Mouse (Mus musculus) urinary bladder, adult 2 months (tissue): Measurements from ENCODE around the gene St6galnac3. TPM values are rescaled to one million over a fixed set of nuclear protein-coding genes. Genes with fewer than 3 reads are reported as not detected.

ENCODE experiments used
- DNase-seq: peaks from one replicate; pipeline ENCODE4 v3.0.0; 2022; ENCODE audit warnings: low spot score
- polyA plus RNA-seq: library from polyadenylated mRNA; depleted of rRNA; stranded (reverse); fragments of >200 nt; gene quantifications from 2 replicates; pipeline ENCODE4 v1.2.3, GENCODE M21; 2012

Gene St6galnac3
- polyA plus RNA-seq, 1 experiment: 2.9 TPM

DNA sequence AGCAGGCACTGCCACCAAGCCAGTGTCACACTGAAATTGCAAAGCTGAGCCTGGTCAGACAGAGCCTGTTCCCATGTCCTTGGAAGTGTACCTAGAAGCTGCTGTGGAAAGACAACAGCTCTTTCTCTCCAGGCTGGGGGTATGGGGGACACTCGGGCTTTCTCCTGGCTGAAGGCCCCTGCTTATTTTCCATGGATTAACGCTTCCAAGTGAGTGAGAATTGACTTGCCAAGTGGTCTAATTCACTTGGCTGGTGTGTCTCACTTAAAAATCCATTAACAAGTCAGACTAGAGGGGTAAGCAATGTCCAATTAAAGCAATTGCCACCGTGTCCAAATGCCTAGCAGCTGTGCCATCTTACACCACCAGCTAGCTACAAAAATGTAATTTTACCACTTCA is 140.1 kb downstream of the St6galnac3 start:
- no peak for DNase-seq

GRCm38 (mm10) chr3:153582065-153582464 is 142.9 kb downstream of the St6galnac3 start:
- DNase-seq: no peak

GRCm38 (mm10) chr3:153580625-153581024 is 144.3 kb downstream of the St6galnac3 start:
- DNase-seq: no peak

GRCm38 (mm10) chr3:153580136-153580535 is 144.8 kb downstream of the St6galnac3 start:
- no peak for DNase-seq

DNA sequence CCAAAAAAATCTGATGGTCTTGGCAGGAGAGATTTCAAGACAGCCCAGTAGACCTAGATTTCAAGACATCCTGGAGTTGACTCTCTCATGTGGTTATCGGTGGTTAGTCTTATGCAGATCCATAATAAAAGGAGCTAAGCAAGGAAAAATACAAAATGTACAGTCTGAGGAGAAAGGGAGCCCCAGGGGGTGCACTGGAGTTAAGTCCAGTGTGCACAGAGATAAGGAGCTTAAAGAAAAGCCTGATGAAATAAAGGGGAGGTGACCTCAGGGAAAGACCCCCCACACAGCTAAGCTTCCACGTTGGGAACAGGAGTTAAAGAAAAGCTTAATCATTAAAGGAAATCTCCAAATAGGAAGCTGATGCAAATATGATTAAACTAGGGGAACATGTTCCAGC is 147.7 kb downstream of the St6galnac3 start:
- no peak for DNase-seq

DNA sequence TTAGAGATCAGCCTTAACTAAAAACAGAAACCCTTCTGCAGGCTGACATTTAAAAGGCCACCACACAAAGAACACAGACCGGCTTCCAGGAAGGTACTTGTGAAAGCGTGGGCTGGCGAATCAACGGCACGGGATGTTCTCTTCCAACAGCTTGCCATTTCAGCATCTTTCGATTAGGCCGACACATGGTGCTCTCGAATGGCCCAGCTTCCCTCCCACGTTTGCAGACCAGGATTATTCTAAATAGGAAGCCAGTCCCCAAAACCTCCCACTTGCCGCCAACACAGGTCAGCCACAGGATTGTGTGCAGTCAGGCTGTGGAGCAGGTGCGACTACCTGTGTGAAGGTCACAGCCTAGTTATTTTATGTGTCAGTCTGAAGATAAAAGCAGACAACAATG is 153.8 kb downstream of the St6galnac3 start:
- DNase-seq: no peak

GRCm38 (mm10) chr3:153568815-153569214 is 156.2 kb downstream of the St6galnac3 start:
- no peak for DNase-seq

DNA sequence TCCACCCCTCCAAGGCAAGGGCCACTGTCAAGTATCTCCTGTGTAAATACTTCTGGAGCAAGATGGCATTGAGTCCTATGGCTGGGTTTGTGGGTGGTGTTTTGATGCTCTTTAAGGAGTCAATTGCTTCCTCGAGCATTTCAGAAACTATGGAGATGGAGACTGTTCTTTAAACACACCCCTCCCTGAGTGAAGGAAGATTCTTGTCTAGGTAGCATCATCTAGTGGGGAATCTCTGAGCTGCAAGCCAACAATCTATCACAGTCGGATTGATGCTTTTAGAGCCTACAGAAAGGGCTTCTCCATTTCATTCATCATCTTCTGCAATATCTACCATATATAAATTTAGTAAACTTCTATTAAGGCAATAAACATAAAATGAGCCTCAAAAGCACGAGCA is 157.1 kb downstream of the St6galnac3 start:
- no peak for DNase-seq

DNA sequence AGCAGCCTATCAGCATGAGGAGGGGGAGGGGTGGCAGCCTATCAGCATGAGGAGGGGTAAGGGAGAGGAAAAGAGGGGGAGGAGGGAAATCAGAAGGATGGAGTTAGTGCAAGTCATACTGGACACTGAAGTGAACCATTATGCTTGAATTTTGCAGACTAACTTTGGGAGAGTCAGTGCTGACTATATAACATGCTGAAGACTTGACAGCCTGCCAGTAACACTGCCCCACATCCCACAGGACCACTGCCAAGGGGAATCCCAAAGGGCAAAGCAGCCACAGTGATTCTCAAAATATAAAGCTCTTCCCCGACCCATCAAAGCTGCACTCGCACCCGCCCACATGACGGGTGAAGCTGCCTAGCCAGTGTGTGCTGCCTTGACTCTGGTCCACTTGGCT is 157.5 kb downstream of the St6galnac3 start:
- no peak for DNase-seq

DNA sequence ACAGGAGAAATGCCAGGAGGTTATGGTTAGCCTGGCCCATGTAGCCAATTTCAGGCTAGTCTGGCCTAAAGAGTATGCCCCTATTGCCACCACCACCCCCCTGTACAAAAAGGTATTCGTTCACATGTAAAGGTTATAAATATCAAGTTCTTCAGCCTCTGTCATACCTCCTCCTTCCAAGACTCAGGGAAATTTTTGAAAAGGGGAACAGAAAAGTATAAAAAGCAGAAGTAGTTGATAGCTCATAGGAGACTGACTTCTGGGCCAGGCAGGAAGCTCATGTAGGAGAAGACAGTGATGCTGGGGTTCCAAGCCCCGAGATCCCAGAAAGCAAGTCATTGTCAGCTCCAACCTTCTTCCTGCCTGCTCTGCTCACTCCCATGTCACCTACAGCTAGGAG is 158.9 kb downstream of the St6galnac3 start:
- no peak for DNase-seq

GRCm38 (mm10) chr3:153560897-153561296 is 164.1 kb downstream of the St6galnac3 start:
- DNase-seq: no peak

DNA sequence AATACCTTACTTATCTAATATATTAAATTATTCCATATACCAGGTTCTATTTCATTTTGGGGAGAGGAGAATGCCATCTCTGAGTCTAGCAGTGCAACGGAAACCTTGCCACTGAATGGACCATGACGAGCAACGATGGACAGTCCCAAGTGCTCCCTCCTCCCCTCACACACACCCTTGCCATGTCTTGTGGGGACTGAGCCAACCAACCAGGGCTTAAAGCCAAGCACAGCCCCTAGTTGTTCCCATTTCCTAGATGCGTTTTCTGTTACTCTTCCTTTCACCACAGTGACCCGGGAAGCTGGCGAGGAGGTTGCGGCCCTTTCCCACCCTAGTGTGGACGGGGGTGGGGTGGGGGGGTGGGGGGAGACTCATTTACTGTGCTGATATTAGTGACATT is 165.4 kb downstream of the St6galnac3 start:
- DNase-seq: no peak

DNA sequence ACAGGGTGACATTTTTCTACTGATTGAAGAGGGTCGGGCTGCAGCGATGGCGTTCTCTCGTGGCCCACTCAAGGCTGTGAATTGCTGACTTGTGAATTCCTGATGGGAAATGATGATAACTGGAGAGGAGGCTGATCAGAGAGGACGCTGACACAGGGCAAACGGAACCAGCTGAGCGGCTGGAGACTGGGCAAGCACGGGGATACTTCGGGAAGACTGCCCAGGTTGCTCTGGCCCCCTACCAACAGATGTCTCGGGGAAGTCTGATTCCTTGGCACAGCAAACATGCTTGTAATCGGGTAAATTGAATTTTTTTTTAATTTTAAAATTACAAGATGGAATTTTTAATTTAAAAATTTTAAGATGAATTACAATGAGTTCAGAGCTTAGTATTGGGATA is 168.4 kb downstream of the St6galnac3 start:
- no peak for DNase-seq

DNA sequence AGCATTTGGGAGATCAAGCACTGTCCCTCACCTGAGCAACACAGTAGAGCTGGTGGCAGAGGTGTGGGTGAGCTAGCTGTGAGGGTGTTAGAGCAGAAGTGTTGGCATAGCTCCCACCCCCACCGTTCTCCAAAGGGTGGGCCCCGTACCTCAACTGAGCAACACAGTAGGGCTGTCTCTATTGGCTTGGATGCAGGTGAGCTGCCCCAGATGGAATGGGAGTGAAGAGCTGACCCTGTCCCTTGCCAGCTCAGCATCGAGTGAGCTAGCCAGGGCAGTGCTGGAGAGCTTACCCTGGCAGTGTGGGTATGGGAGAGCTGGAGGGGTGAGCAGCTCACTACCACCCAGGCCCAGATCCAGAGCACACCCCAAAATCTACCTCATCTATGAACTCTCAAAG is 171.3 kb downstream of the St6galnac3 start:
- no peak for DNase-seq

GRCm38 (mm10) chr3:153553226-153553625 is 171.7 kb downstream of the St6galnac3 start:
- no peak for DNase-seq

DNA sequence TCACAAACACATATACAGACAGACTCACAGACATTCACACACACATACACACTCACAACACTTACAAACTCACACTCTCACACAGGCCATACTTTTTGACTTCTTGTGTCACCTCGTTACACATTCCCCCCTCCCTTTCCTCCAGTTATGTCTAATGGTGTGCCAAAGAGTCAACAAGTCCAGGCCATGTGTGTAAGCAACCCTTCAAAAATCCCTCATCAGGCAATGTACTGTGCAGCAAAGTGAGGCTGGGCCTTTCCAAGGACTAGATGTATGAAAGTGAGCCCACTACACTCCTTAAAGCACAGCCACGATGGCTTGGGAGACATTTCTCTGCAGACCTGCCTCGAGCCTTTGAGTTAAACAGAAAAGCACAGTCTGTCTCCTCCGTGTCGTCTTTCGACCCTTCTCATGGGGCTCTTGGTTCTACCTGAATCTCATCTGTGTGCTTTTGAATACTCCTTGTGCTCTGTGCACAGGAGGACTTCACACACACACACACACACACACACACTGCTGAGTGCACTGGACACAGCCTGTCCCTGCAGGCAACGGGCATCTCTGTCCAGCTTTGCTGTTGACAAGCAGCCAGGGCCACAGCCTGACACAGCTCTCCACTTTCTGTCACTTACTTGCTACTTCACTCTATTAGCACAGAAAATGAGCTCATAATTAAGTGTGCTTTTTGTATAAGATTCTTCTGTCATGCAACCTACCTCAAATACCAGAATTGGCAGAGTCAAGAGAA is 177.9 kb downstream of the St6galnac3 start:
- DNase-seq: no peak

- DNase-seq: no peak
These were observed 185.1 kb downstream of the St6galnac3 start for GRCm38 (mm10) chr3:153539851-153540250.

GRCm38 (mm10) chr3:153538396-153538795 is 186.6 kb downstream of the St6galnac3 start:
- DNase-seq: no peak

DNA sequence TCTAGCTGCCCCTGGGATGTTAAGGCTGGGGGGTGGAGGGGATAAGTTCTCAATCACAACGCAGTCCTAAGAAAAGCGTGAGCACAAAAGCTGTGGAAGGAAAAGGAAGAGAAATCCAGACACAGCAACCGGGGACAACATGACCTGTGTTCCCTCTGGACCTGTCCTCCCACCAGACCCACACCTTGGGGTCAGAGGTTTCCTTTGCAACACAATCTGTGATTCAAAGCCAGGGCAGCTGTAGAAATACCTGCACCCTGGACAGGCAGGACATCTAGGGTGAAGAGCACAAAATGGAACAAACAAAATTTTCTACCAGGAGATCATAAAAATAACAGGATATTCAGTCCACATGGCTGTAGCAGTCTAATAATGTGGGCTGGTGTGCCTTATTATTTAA is 187.5 kb downstream of the St6galnac3 start:
- DNase-seq: no peak

- DNase-seq: no peak
These were observed 188.7 kb downstream of the St6galnac3 start for GRCm38 (mm10) chr3:153536260-153536659.

- no peak for DNase-seq
These were observed 195.8 kb downstream of the St6galnac3 start for GRCm38 (mm10) chr3:153529174-153529573.

DNA sequence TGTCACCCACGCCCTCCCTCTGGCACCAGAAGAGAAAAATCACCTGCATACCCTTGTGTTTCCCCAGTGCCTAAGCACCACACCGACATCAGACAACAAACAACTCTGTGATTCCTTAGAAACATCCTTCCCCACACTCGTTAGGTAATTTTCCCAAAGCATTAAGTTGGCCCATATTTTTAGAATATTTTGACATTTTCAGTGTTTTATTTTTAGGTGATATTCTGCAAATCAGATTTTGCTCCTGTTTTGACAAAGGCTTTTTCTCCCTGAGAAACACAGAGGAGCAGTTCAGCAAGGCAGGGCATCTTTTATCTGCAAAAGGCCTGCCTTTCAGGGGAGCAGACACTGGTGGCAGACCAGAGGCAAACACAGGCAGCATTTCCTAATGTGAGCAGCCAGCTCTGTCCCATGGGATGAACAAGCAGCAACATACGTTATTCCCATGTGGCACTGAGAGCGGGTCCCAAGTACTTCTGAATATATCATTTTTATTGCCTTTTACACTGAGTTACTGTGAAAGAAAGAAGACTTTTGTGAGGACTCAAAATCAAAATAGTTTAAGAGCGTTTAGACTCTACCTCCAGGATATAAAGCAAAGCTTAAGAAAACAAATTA is 199.7 kb downstream of the St6galnac3 start:
- no peak for DNase-seq

DNA sequence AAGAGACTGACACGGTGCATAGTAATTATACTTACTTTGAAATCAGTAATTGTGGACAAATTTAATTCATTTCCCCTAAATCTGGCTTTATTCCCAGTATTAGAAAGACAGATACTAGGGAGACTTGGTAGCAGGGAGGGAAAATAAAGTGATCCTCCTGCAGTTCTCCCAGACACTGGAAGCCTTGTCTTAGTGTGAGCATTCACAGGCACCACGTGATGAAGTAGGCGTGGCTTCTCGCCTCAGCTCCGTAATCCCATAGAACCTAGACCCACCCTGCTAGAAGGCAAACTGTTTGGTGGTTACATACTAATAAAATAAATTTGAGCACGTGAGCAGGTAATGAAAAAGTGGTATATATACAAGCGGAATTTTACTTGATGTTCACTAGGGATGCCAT is 208.1 kb downstream of the St6galnac3 start:
- no peak for DNase-seq
